ENCODE assay signal across 24 mouse cellular contexts in genomic region chr17:75174501-75174900, GRCm38 (mm10).
DNase-seq lines count a peak whose midpoint lies in the region; ATAC-seq lines count a peak whose summit lies in the region.
"Had no signal": no experiment of that assay in that cellular context is flagged by ENCODE, and none has a peak within 500 bp of the region (broad histone marks: within the 10 kb centered on the region; RNA-seq: fewer than 3 reads in every experiment).

No protein-coding gene starts in this region.

- H3K4me3 ChIP-seq in forebrain, embryonic 15.5 days = no peak overlapping the region
- H3K4me3 ChIP-seq: embryonic facial prominence, embryonic 13.5 days; embryonic facial prominence, embryonic 15.5 days; erythroblast, embryonic 14.5 days; forebrain, embryonic 10.5 days; forebrain, embryonic 12.5 days had no signal

- ATAC-seq in forebrain, embryonic 15.5 days (replicated peaks) = no peak
- ATAC-seq: forebrain, embryonic 14.5 days; forebrain, postnatal 0 days had no signal

- peaks cover 13% of the 10 kb centered on the region for H3K4me1 ChIP-seq in forebrain, embryonic 15.5 days

- no peaks in the 10 kb centered on the region for H3K27me3 ChIP-seq in forebrain, embryonic 15.5 days
- H3K27me3 ChIP-seq: CH12.LX; embryonic facial prominence, embryonic 13.5 days; embryonic facial prominence, embryonic 15.5 days; forebrain, embryonic 12.5 days had no signal

- no peak overlapping the region for H3K27ac ChIP-seq in forebrain, embryonic 15.5 days (replicated peaks)
- H3K27ac ChIP-seq: embryonic facial prominence, embryonic 13.5 days; embryonic facial prominence, embryonic 15.5 days; forebrain, embryonic 10.5 days; forebrain, embryonic 12.5 days had no signal

- H3K4me2 ChIP-seq in forebrain, embryonic 15.5 days (replicated peaks) = no peak overlapping the region
- H3K4me2 ChIP-seq: embryonic facial prominence, embryonic 13.5 days; embryonic facial prominence, embryonic 15.5 days; forebrain, embryonic 12.5 days had no signal

- no peaks in the 10 kb centered on the region for H3K36me3 ChIP-seq in forebrain, embryonic 15.5 days
- H3K36me3 ChIP-seq: embryonic facial prominence, embryonic 13.5 days; embryonic facial prominence, embryonic 15.5 days; forebrain, embryonic 10.5 days; forebrain, embryonic 12.5 days; G1E had no signal

- no peak overlapping the region for H3K9ac ChIP-seq in forebrain, embryonic 15.5 days (replicated peaks)
- H3K9ac ChIP-seq: embryonic facial prominence, embryonic 13.5 days; embryonic facial prominence, embryonic 15.5 days; forebrain, embryonic 12.5 days; forebrain, postnatal 0 days had no signal

- peak; percentile 53 for DNase-seq in heart, adult 11 months
- DNase-seq in heart, adult 18-20 months = no peak
- peak; percentile 16 for DNase-seq in NIH3T3 (ENCODE audit: low read depth)
- no peak for DNase-seq in cerebellum, adult 11 months
- DNase-seq: adrenal gland, adult 8-10 months; adrenal gland, postnatal 14 days; adrenal gland, postnatal 36 days; B cell, adult 2 months; cerebellum, adult 18-20 months; cerebellum, adult 8-10 months; cerebellum, adult 9-11 months; cerebellum, postnatal 14 days; cerebellum, postnatal 36 days; embryo, embryonic 11 days; forebrain, postnatal 0 days had no signal

- H3K9me3 ChIP-seq in forebrain, embryonic 15.5 days = no peaks in the 10 kb centered on the region
- H3K9me3 ChIP-seq: embryonic facial prominence, embryonic 13.5 days; embryonic facial prominence, embryonic 15.5 days; forebrain, embryonic 10.5 days; forebrain, embryonic 12.5 days had no signal

- WGBS in forebrain, embryonic 15.5 days = 90% methylated on average over 3 of the region's 3 CpGs

Comparison
In these comparisons a context has a peak if more than half of its experiments do, and no peak if none do; other contexts are left out.
1. DNase-seq: peak in heart, adult 11 months (single experiment) and NIH3T3 (single experiment); none in heart, adult 18-20 months (0 of 2) and cerebellum, adult 11 months (single experiment).